Mouse (Mus musculus) adrenal gland, postnatal 25 days (tissue): ENCODE data around the gene Fam107b. TPM values are rescaled to one million over a fixed set of nuclear protein-coding genes. Genes with fewer than 3 reads are reported as not detected.
A peak's percentile ranks its signal among the peaks of the same experiment; 100 is the strongest.

ENCODE experiments used
- DNase-seq: peaks from one replicate; pipeline ENCODE4 v3.0.0; 2021; ENCODE audit warnings: mixed read lengths
- total RNA-seq: library from RNA; stranded (reverse); gene quantifications from 2 replicates; pipeline ENCODE4 v1.2.3, GENCODE M21; 2021

The Fam107b gene
- total RNA-seq, 1 experiment from 2014 or later = 9.5 TPM

DNA sequence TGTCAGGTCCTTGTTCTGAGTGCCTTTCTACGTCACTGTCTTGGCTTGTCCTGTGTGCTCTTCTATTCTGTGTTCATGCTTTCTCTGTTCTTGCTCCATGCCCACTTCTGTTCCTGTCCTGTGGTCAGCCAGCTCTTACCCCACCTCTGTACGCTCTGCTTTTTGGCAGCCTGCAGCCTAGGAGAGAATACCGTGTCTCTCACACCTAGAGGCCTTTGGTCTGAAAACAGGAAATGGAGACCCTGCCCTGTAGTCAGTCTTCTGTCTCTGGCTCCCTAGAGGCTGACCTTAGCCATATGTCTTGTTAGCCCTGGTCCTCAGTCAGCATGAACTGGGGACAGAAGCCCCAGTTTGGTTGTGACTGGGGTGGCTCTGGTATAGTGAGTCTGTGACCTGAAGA, 170.0 kb downstream of the Fam107b start:
- no peak for DNase-seq

DNA sequence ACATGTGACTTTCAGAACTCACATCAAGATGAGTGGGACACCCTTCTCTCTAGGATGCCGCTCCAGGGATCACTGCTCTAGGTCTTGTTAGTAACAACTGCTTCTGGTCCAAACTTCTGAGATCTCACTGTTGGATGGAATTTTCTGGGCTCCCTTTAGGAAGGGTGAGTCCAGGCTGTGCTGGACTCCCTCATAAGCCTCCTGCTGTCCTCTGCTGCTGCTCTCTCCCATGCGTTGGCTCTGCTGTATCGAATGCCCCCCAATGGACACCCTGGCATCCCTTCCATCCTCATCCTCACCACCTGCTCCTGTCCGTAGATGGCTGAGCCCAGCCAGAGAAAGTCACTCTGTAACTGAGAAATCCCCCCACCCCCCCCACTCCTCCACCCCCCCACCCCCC, 170.4 kb downstream of the Fam107b start:
- no peak for DNase-seq

DNA sequence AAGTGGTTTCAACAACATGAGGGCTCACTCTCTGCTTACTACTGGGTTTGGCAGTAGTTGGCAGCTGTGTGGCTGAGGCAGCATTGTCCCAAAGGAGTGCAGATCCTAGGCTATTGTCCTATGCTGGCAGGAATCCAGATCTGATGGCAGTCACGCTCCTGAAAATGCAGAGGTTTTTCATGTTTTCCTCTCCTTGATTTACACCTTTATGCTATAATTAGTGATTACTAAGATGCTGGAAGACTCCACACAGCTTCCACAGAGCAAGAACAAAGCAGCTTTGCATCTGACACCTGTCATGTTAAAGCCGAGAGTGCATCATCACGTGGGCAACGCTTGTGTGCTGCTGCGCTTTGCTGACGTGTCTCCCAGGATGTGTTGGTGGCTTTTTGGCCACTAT, 172.2 kb downstream of the Fam107b start:
- DNase-seq = no peak

DNA sequence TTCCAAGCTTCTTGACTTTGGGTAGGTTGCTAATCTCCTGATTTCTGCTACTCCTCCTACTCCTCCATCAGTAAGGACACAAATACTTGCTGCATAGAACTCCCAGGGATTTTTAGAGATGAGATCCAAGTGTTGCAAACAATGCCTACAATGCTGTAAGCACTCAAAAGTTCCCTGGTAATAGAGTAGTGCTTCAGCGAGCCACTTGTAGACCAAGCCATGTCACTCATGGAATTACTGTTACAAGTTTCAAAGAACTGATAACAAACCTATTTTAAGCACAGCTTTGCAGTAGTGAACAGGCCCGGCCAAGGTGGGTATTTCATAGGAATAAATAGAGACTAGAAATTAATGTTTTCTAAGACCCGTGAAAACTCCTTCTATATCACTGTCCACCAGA, 174.8 kb downstream of the Fam107b start:
- DNase-seq = no peak

DNA sequence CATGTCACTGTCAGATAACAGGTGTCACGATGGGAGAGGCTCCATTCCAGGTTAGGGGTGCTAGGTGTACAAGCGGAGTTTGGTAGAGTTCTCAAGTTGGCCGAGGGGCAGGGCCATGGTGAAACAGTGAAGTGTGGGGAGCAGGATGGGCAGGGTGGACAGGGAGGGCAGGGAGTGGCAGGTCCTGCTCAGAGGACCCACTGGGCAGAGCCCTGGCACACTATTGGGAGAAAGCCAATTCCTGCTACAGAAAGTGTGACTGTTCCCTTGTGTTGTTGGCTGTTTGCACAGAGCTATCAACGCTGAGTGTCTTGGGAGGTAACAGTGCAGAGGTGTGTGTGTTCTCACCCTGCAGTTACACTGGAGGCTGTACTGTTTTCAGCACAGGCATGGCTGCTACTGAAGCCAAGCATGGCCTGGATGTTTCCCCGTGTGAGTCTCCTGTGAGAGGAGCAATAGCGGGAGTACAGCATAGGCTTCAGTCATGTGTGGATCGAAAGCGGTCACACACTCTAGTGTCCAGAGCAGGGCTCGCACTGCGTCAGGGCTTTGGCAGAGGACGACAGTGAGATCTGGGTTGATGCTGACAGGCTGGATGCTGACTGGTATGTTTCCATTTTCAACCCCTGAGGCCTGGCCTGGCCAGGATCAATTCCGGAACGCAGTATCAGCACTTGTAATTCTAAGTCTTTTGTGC, 175.8 kb downstream of the Fam107b start:
- DNase-seq = no peak

DNA sequence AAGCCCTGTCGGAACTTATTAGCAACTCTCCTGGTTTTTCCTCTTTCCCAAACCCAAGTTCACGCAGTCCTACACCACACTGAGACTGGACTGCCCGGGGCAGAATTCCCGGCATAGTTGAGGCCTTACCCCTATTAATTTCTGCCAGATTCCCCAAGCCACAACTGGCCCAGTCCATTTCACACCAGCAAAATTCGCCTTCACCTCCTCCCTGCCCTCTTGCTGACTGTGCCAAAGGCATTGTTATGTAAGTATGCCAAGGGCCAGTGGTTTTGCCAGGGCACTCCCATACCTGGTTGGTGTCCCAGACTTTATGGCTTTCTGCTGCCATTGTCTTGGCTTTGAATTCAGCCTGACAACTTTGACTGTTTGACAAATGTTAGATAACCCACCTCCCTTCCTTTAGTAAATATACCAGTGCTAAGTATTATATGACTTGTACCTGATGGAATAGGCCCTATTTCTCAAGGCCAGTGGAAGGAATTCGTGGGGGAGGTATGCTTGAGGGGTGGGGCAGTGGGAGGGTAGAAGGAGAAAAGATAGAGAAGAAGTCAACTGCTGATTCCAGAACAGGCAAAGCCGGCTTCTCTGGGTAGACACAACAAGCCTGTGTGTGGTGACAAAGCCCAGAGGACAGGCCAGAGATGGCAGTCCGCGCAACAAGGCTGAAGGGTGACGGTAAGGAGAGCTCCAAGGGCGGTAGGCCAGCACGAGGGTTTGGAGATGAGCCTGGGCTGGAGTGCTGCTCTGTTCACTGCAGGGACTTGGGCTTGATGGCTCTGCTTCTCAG, 178.6 kb downstream of the Fam107b start:
- no peak for DNase-seq

DNA sequence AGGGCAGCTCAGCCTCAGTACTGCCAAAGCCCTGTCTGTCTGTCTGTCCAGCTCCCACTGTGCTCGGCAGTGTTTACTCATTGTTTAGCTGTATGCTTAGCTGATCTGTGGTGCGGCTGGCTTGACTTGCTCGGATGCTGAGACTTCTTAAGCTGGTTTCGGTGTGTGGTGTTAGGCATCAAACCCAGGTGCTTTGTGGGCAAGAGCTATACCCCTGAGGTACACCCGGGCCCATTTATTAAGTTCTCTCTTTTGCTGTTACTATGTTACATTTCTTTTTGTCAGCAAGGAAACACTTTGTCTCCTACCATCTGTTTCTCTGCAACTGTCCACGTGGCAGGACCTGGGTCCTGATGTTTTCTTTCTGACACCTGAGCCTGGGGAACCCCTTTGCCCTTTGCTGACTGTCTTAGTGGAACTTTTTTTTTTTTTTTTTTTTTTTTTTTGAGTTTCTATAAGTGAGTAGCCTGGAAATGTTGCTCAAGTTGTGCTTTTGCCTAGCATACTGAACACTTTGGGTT, 179.3 kb downstream of the Fam107b start:
- no peak for DNase-seq

DNA sequence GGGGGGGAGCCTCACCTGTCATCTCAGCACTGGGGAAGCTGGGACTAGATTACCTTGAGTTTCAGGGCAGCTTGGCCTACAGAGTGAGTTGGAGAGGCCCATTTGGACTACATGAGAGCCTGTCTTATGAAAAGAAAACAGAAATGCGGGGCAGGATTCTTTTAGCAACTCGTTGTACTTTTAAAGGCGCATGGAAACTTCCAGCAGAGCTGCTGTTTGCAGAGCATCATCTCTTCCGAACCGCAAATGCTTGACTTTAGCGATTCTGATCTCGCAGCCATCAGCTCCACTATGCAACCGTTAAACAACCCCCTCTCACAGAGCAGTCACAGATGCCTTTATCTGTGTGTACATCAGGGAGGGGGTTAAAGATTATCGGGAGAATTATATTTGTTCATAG, 179.8 kb downstream of the Fam107b start:
- no peak for DNase-seq

DNA sequence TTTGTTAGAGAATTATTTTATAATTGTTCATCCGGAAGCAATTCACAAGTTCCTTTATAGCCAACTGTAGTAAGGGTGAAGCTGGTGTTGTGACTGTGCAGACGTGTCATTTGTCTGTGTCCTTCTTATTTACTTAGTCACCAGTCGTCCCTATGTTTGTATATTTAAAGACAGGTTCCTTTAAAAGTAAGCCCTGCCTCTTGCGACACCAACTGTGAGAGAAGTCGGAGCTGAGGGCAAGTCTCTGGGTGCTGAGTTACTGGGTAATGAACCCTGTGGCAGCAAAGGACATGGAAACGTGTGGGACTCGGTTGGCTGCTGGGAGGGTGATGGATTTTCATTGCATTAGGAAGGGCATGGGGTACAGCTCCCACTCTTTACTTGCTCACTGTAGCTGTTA, 182.1 kb downstream of the Fam107b start:
- DNase-seq = no peak

DNA sequence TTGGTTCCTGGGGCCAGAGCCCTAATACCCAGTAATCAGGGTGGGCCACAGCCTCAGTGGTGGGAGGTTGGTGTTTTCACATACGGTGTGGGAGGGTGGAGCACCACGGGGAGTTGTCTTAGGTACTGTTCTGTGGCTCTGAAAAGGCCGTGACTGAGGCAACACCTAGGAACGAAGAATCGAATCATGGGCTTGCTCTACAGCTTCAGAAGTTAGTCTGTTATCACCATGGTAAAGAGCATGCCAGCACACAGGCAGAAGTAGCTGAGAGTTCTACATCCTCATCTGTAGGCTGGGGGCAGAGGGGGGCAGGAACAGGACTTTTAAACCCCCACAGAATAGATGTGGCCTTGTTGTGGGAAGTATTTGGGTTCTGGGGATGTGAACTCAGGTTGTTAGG, 182.6 kb downstream of the Fam107b start:
- no peak for DNase-seq

DNA sequence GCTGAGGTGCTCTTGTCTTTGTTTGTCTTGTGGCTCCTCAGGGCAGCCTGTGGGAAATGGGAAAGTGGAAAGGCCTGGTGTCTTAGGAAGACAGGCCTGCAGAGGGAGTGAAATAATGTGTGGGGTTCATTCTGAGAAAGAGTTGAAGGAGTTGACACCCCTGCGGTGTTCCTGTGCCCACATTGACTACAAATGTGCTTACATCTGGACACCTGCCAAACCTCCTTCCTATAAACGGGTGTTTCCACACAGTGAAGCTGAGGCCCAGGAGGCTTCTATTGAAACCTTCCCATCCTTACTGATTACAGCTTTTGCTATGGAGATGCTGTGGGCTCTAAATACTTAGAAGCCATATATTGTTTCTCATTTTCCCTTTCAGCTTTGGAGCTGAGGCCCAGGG, 183.5 kb downstream of the Fam107b start:
- no peak for DNase-seq

DNA sequence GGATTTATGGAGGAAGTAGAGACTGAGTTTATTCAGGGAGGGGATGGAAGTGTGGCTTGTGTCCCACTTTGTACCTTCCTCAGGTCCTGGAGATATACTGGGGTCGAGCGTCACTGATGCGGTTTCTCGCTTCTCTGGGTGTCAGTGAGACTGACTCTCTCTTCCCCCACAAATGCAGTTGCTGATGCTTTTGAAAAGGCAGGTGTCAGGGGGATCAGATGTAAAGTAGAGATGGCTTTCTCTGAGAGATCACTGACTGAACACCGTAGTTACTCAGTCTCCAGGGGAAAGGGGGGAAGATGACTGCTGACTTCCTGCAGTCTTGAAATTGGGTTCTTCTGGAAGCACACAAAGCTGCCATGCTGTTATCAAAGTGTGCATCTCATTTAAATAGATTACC, 185.6 kb downstream of the Fam107b start:
- DNase-seq = no peak

DNA sequence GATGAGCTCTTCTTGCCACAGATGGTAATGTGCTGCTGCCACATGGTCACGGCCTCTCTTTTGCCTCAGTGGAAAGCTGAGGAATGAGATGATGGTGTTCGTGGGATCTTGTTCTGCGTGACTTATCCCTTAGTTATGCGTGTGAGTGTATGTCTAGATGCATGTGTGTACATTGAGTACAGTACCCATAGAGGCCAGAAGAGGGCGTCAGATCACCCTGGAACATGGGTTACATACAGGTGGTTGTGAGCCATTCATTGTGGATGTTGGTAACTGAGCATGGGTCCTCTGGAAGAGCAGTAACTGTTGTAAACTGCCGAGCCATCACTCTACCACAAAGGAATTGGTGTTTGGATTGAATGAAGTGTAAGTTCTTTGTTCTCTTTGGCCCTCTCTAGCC, 188.1 kb downstream of the Fam107b start:
- DNase-seq = no peak

DNA sequence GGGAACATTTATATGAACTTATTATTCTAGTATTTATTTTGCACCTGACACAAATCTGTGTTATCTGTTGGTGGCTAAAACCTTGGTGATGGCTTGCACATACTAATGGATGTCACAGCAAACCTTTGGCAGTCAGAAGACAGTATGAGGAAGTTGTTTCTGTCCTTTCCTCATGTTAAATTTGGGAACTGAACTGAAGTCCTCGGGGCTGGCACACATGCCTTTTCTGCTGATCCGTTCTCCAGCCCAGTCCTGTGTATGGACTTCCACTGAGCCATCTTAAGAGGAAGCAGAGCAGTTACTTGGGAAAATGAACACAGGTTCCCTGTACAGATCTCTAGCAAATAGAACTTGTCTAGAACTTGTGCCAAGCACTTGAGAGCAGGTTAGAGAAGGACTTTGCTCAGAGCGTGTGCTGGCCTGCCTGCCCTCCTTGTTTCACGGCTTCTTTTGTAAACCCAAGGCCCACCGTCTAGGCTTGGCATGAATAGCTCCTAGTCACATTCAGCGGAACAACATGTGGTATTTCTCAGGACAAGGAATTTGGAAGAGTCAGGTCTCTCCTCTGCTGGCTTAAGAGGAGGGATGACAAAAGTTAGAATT, 190.0 kb downstream of the Fam107b start:
- no peak for DNase-seq

DNA sequence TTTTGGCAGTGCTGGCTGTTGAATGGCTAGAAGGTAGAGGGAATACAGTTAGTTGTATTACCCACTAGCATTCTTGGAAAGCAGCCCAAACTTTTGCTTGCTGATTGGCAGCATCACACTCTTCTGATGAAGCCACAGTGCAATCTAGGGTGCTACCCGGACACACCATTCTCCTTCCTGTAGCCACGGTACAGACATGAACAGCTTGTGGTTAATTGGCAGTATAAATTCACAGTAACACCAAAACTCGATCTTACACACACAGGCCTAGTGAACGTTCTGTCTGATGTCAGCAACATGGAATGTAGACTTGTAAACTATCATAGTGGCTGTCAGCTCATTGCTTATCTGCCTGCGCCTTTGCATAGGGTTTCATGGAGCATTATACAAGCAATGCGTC, 193.8 kb downstream of the Fam107b start:
- no peak for DNase-seq

DNA sequence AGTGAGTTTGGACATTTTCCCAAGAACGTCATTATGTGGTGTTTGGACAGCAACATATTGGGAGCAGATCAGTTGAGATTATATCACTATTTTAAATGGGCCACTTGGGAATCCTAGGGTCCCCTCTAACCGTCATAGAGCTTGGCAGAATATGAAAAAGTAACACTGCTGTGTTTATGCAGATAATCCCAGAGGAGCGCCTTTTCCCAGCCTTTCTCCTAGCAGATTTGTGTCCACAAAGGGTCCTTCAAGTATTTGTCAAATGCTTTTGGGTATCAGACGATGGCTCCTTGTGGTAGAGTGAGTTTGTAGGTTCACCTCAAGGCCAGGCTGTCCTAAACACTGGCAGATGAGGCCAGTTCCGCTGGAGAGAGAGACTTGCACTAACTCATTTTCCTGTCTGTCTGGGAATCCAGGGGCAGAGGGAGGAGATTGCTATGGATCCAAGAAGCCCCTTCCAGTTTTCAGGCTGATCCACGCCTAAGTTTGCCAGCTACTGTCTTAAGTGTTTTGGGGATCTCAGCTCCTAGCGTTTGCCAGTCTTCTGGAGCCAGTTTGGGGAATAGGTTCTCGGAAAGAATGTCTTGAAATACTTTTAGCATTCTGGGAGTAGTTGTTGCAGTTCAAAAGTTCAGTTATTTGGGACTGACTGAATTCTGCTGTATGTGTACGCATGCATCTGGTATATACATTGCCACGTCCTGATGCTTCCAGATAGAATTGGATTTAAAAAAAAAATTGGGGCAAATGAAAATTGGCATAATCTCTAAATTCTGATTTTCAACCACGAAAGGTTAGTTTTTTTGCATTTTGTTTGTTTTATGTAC, 195.9 kb downstream of the Fam107b start:
- DNase-seq = no peak

DNA sequence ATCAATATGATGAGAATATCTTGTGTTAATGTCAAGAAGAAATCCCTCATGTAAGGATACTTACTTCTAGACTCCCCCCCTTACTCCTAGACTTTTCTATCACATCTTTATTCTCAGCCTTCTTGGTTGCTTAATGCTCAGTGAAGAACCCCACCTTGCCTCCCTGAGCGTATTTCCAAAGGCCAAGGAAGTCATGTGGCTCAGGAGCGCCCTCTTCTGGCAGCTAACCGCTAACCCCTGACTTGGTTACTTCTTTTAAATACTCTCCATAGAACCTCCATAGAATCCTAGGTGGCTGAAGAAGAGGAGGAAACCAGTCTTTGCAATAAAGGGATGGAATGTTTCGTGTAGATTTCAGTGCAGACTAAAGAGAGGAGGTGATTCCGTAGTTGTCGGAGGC, 199.0 kb downstream of the Fam107b start:
- peak; percentile 75 for DNase-seq

DNA sequence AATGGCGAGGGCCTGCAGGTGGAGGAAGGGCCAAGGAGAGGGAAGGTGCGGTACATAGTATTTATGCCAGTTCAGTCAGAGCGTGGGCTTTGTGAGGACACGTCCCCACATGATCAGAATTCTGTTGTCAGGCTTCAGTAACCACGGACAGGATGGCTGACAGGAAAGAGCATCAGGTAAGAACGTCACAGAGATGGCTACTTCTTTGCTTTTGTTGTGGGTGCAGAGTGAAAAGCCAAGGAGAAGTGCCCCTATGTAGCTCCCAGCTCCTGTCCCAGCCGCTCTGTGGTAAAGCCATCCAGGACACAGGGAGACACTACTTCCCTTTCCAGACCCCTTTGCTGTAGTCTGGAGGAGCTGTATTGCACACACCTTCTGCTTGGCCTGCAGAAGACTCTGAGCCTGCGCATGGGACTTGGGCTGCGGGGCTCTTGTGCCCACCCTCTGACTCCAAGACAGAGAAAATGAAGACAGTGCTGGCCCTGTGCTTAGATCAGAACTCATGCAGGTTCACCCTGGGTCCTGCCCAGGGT, 199.6 kb downstream of the Fam107b start:
- DNase-seq = no peak

DNA sequence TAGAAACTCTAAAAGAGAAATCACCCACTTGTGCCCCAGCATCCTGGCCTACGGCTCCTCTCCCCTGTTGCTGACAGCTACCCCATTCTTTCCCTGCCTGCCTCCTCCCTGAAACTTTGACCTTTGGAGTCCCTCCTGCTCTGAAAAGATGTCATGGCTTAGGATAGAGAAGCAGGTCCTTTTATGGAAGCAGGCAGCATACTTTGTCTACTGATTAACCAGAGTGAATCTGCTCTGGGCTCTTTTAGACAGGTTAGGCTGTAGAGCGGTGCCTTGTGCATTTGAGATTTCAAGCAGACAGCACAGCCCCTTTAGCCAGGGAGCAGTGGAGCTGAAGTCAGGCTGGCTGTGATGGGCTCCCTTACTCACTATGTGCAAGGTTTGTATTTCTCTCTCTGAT, 200.1 kb downstream of the Fam107b start:
- no peak for DNase-seq

DNA sequence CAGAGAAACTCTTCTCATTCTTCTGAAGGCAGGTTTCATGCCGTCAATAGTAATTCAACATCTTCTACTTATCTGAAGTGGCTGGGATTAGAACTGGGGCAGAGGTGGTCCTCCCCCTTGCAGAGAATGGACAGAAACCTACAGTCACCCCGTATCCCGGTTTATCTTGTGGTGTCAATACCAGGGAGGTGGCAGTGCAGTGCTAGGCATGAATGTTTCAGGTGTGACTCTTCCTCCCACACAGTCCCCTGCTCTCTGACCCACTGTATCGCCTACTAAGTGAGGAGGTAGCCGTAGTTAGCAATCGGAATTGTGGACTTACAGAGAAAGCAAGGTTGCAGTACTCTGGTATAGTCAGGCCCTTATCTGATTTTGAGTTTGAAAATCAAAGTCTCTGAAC, 201.2 kb downstream of the Fam107b start:
- no peak for DNase-seq

DNA sequence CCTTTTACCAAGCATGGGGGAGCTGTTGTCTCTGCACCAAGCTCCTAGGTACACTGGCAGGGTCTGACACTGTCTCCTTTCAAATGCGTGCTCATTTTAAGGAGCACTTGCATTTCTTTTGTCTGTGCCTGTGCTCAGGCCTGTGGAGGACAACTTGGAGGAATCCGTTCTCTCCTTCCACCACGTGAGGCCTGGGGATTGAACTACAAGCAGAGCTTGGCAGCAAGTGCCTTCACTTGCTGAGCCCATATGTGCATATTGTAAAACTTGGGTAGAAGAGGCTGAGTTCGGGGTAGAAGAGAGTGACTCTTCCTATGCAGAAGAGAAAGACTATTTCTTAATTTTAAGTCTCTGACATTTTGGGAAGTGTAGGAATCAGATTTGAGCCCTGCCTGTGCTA, 202.8 kb downstream of the Fam107b start:
- DNase-seq = no peak

DNA sequence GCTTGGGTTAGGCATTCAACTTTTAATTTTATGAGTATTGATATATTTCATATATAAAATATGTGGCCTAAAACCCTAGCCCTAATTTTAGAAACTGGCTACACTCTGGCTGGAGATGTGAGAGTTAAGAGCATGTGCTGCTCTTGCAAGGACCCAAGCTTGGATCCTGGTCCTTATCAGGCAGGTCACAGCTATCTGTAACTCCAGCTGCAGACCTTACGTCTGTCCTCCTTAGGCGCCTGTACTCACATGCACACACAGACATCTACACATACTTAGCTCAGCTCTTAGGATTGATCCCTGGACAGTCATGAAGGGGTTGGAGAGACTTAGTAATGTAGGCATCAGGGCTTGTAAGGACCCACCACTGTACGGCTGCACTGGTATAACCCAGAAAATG, 205.3 kb downstream of the Fam107b start:
- no peak for DNase-seq
